Mouse (Mus musculus): ENCODE data around the gene Rapgef5. TPM values are rescaled to one million over a fixed set of nuclear protein-coding genes. Genes with fewer than 3 reads are reported as not detected.

The Rapgef5 gene
- not detected for polyA plus RNA-seq (2017; shearing (Covaris generic))

DNA sequence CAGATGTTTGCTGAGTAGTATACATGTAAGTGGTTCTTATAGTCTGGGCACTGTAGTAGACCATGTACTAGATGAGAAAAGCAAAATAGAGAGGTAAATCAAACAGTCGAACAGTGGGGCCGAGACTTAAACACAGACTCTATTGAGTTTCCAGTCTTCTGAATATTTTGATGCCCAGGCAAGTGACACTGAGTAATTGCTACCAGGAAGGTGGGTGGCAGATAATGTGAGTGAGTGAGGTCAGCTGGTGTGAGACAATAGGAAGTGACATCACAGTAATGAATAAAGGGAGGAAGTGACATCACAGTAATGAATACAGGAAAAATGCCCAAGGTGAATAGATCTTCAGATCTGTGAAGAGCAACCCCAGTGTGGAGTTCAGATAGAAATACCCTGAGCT is at the start of gene Rapgef5:
Rapgef5 (plus strand) TSS at position 301 of the 400 bp plus-strand sequence.

DNA sequence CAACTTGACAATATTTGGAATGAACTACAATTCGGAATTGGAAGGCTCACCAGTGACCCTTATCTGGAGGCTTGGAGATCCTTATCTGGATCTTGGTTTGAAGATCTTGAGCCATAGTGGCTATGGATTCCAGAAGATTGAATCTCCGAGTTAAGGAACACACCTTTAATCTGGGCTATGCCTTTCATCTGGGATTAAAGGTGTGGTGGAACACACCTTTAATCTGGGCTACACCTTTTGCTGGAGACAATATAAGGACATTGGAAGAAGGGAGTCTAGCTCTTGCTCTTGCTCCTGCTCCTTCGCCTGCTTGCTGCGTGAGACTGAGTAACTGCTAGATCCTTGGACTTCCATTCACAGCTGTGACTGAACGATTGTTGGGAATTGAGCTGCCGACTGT is 287.7 kb downstream of the Rapgef5 start, which contains the start of gene Cdca7l:
Cdca7l (plus strand) TSS at position 301 of the 400 bp plus-strand sequence.

